Mouse (Mus musculus) lung, embryonic 15.5 days (tissue): ENCODE measurements around the gene Sh3pxd2b. TPM values are rescaled to one million over a fixed set of nuclear protein-coding genes. Genes with fewer than 3 reads are reported as not detected.

Source experiments
- ATAC-seq: fragments of 200-750 bp; cut with Nextera tagmentation; 2 replicates; pipeline ENCODE4 v1.8.0; 2017; ENCODE audit warnings: moderate number of reproducible peaks, borderline replicate concordance; ENCODE audit not compliant: low FRiP score, low TSS enrichment; ENCODE audit errors: extremely low read depth
- H3K27ac ChIP-seq: fragments of 300-500 bp; sonication (generic); 2 replicates; pipeline ENCODE4 v1.5.1; 2015; ENCODE audit warnings: moderate library complexity, mild to moderate bottlenecking, inconsistent platforms
- H3K27me3 ChIP-seq: fragments of 300-500 bp; sonication (generic); 2 replicates; pipeline ENCODE4 v1.6.1; 2015; ENCODE audit warnings: inconsistent platforms
- H3K36me3 ChIP-seq: fragments of 300-500 bp; sonication (generic); 2 replicates; pipeline ENCODE4 v1.6.1; 2015; ENCODE audit warnings: inconsistent platforms
- H3K4me1 ChIP-seq: fragments of 300-500 bp; sonication (generic); 2 replicates; pipeline ENCODE4 v1.6.1; 2015; ENCODE audit warnings: inconsistent platforms
- H3K4me2 ChIP-seq: fragments of 300-500 bp; sonication (generic); 2 replicates; pipeline ENCODE4 v1.6.1; 2015; ENCODE audit warnings: inconsistent platforms, mild to moderate bottlenecking, moderate library complexity
- H3K4me3 ChIP-seq: fragments of 300-500 bp; sonication (generic); 2 replicates; pipeline ENCODE4 v1.5.1; 2015; ENCODE audit warnings: mild to moderate bottlenecking, inconsistent platforms
- H3K9ac ChIP-seq: fragments of 300-500 bp; sonication (generic); 2 replicates; pipeline ENCODE4 v1.6.1; 2015; ENCODE audit warnings: inconsistent platforms
- H3K9me3 ChIP-seq: fragments of 300-500 bp; sonication (generic); 2 replicates; pipeline ENCODE4 v1.6.1; 2016; ENCODE audit warnings: inconsistent platforms
- WGBS: fragments of 180-500 bp; shearing (Covaris S2); methylation state at CpG from one replicate; pipeline ENCODE4 v1.1.7; 2015; 5-methylcytosine and 5-hydroxymethylcytosine counted together
- polyA plus RNA-seq: library from polyadenylated mRNA; unstranded; fragments of >200 nt; fragmentation: Nextera tagmentation; extraction: Ambion mirVana; gene quantifications from 2 replicates; pipeline ENCODE4 v1.2.1, GENCODE M21; 2015

The Sh3pxd2b gene
- polyA plus RNA-seq, 1 experiment from 2014 or later = 24.3 TPM

DNA sequence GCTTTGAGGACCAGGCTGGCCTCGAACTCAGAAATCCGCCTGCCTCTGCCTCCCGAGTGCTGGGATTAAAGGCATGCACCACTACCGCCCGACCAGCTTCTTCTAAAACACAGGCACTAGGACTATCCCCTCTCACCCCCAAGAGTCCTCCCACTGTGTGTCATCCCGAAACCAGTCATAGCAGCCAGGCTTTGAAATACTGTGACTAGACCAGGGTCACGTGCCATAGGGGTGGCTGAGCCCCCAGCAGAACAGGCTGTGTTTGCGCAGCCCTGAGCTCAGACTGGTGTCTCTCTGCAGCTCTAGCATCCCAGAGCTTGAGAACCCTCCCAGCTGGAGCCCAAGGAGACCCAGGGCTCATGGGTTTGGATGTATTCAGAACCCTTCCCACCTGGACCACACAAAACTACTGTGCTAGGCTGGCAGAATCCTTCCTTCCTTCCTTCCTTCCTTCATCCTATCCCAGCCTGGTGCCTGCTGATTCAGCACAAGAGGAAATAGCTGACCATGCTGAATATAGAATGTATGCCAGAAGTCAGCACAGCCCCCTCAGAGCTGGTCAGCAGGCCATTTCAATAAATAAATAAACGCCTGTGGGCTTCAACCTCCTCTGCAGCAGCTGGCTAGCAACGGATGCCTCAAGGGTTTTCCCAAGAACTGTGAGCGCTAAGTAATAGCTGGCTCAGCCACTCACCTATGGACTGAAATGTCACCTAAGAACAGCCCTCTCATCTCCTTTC lies 62.4 kb downstream of the Sh3pxd2b start:
- peak overlapping the region; percentile 62 for H3K27ac ChIP-seq
- H3K4me2 ChIP-seq = no peak overlapping the region
- H3K27me3 ChIP-seq = no peaks in the 10 kb centered on the region
- ATAC-seq = peak; percentile 60
- no peak overlapping the region for H3K4me3 ChIP-seq
- H3K9me3 ChIP-seq = no peaks in the 10 kb centered on the region
- no peak overlapping the region for H3K9ac ChIP-seq
- WGBS = 68% methylated on average over 11 of the region's 11 CpGs
- H3K4me1 ChIP-seq = peaks cover 19% of the 10 kb centered on the region
- peaks cover 66% of the 10 kb centered on the region for H3K36me3 ChIP-seq

DNA sequence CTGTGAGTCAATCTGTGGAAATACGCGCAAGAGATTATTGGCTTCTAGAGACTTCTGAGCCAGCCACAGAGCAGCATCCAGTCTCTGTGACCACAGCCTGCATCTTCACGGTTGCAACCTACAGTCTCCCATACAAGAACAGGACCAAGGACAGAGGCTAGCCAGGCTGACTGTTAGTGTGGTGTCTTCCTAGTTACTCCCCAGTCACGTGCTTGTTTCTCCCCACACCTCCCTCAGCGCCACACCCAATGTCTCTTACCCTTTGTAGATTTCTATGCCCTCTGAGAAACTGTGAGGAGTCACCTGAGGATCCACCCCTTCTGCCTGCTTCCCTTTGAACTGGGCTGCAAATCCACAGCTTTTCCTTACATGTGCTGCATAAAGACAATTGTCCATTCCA lies 72.4 kb downstream of the Sh3pxd2b start:
- H3K4me2 ChIP-seq = no peak overlapping the region
- H3K9me3 ChIP-seq = no peaks in the 10 kb centered on the region
- no peak overlapping the region for H3K4me3 ChIP-seq
- no peak for ATAC-seq
- no peaks in the 10 kb centered on the region for H3K27me3 ChIP-seq
- WGBS = 78% methylated on average over 5 of the region's 5 CpGs
- no peak overlapping the region for H3K27ac ChIP-seq
- no peak overlapping the region for H3K9ac ChIP-seq
- peaks cover 9% of the 10 kb centered on the region for H3K4me1 ChIP-seq
- H3K36me3 ChIP-seq = peaks cover 87% of the 10 kb centered on the region

DNA sequence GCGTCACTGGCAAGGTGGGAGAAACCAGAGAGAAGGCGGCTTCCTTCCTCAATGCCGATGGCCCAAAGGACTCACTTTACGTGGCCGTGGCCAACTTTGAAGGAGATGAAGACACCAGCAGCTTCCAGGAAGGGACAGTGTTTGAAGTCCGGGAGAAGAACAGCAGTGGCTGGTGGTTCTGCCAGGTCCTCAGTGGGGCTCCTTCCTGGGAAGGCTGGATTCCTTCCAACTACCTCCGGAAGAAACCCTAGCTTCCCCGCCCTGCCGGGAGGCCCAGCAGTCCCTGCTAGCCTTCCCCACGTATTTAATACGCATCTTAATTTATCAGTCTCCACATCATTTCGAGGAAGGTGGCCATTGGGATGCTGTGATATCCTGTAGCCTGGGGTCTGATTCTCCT lies 75.7 kb downstream of the Sh3pxd2b start:
- peaks cover 9% of the 10 kb centered on the region for H3K4me1 ChIP-seq
- no peak overlapping the region for H3K27ac ChIP-seq
- 56% methylated on average over 12 of the region's 12 CpGs for WGBS
- H3K36me3 ChIP-seq = peaks cover 65% of the 10 kb centered on the region
- no peak overlapping the region for H3K4me3 ChIP-seq
- no peaks in the 10 kb centered on the region for H3K27me3 ChIP-seq
- no peak for ATAC-seq
- H3K9me3 ChIP-seq = no peaks in the 10 kb centered on the region
- no peak overlapping the region for H3K4me2 ChIP-seq
- H3K9ac ChIP-seq = no peak overlapping the region

DNA sequence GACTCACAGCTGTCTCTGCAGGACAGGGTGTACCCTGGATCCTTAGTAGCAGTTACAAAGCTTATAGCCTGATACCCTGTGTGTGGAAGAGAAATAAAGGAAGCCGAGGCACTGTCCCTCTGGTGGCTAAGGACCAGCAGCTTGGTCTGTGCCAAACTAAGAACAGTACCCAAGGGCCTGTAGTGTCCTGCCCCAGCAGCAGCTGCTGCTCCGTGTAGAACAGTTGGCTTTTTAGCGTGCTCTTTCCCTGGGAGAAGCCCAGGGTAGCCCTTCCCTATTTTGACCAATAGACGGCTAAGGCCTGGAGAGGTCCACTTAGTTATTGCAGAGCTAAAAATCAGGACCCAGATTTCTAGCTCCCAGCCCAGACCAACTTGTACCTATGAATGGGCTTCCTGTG lies 77.0 kb downstream of the Sh3pxd2b start:
- Histone ChIP-seq H3K4me1 (peaks cover 9% of the 10 kb centered on the region), H3K4me2 (no peak overlapping the region), H3K27me3 (no peaks in the 10 kb centered on the region), H3K9ac (no peak overlapping the region), H3K9me3 (no peaks in the 10 kb centered on the region), H3K27ac (no peak overlapping the region), H3K36me3 (peaks cover 56% of the 10 kb centered on the region), H3K4me3 (no peak overlapping the region)
- ATAC-seq = no peak
- WGBS = 86% methylated on average over 4 of the region's 4 CpGs

DNA sequence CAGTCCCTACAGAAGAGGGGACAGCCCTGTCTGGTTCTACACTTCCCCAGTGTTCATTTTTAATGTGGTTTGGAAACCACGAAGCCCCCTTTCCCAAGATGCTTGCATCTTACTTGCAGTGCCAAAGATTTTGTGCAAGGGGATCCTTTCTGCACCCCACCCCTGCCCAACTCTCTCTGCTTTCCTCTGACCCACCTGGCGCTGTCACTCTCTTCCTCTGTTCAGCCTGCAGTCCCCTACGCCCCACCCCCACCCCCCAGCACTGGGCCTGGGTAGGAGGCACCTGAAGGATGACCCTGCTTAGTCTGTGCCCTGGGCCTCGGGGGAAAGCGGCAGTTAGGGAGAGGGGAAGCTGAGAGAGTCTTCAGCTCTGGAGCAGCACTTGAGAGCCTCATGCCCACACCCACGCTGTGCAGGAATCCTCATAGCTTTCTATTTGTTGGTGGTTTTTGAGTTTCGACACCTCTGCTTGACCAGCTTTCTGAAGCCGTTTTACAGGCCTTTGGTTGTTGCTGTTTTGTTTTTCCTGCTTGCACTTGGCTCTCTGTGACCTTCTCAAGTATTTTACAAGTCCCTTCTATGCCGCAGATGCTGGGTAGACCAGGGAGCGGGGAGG lies 77.5 kb downstream of the Sh3pxd2b start:
- peaks cover 9% of the 10 kb centered on the region for H3K4me1 ChIP-seq
- no peaks in the 10 kb centered on the region for H3K27me3 ChIP-seq
- H3K36me3 ChIP-seq = peaks cover 50% of the 10 kb centered on the region
- no peak overlapping the region for H3K27ac ChIP-seq
- ATAC-seq = no peak
- no peaks in the 10 kb centered on the region for H3K9me3 ChIP-seq
- H3K9ac ChIP-seq = no peak overlapping the region
- H3K4me2 ChIP-seq = no peak overlapping the region
- no peak overlapping the region for H3K4me3 ChIP-seq
- 68% methylated on average over 10 of the region's 10 CpGs for WGBS

DNA sequence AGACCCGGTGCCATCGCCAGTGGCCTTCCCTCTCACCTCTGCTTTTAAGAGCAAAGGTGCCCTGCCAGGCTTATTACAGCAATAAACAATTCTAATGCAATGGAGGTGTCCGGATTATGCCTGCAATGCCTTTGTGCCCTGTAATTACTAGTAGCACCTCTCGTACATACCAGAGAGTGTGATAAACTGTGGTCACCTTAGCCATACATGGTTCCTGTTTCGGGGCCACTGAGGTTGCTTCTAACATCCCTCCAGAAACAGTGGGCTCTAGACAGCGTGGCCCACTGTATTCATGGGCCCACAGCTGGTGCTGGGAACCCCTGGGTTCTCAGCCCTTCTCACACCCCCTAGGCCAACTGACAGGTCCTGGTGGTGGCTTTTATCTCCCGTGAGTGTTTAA lies 79.9 kb downstream of the Sh3pxd2b start:
- no peak for ATAC-seq
- WGBS = 75% methylated on average over 7 of the region's 7 CpGs
- Histone ChIP-seq H3K4me3 (no peak overlapping the region), H3K36me3 (peaks cover 27% of the 10 kb centered on the region), H3K9me3 (no peaks in the 10 kb centered on the region), H3K27ac (no peak overlapping the region), H3K4me2 (no peak overlapping the region), H3K4me1 (peaks cover 9% of the 10 kb centered on the region), H3K27me3 (no peaks in the 10 kb centered on the region), H3K9ac (no peak overlapping the region)

DNA sequence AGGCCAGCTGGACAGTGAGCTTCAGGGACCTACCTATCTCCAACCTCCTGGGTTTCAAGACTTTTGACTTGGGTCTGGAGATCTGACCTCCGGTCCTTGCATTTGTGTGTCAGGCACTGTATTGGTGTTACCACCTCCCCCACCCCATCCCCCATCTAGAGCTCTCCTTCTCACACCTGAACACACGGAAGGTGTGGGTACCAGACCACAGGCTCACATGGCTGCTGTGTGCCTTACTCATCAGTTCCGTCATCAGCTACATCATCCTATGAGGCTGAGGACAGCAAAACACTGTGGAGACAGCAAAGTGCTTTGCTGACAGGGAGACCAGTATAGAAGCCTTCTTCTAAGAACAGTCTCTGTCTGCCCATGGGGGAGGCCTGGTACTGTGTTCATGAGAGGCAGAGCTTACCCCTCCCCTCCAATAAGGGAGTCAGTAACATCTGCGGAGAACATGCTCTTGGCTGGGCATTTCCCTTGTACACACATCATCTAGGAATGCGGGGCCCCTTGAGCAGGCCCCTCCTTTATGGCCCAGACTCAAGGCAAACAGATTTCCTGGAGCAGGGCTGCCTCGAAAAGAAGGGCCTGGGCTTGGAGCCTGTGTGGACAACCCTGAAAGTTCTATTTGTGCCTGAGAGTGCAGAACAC lies 87.9 kb downstream of the Sh3pxd2b start:
- peaks cover 22% of the 10 kb centered on the region for H3K4me1 ChIP-seq
- no peak overlapping the region for H3K4me3 ChIP-seq
- no peak overlapping the region for H3K9ac ChIP-seq
- 35% methylated on average over 6 of the region's 6 CpGs for WGBS
- peak overlapping the region; percentile 77 for H3K27ac ChIP-seq
- H3K36me3 ChIP-seq = no peaks in the 10 kb centered on the region
- 0 out of 2 replicates have a peak overlapping the region, but pooled peaks have one; percentile 16 for H3K4me2 ChIP-seq
- H3K27me3 ChIP-seq = no peaks in the 10 kb centered on the region
- no peaks in the 10 kb centered on the region for H3K9me3 ChIP-seq
- ATAC-seq = peak; percentile 90

DNA sequence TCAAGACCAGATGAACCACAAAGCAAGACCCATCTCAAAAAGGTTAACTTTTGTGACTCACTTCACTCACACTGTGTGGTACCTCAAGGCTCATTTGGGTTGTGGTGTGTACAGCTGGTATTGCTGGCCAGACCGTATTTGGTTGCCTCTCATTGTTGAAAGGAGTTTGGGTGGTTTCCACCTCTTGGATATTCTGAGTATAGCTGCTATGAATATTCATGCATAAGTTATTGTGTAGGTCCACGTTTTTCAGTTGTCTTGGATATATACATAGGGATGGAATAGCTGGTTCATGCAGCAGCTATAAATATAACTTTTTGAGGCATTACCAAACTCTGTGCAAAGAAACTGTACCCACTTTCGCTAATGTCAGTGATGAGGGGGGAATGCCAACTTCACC lies 95.0 kb downstream of the Sh3pxd2b start:
- ATAC-seq = no peak
- H3K4me1 ChIP-seq = no peaks in the 10 kb centered on the region
- H3K4me3 ChIP-seq = no peak overlapping the region
- no peak overlapping the region for H3K9ac ChIP-seq
- H3K9me3 ChIP-seq = no peaks in the 10 kb centered on the region
- H3K27me3 ChIP-seq = no peaks in the 10 kb centered on the region
- no peaks in the 10 kb centered on the region for H3K36me3 ChIP-seq
- no peak overlapping the region for H3K4me2 ChIP-seq
- H3K27ac ChIP-seq = no peak overlapping the region
- 75% methylated on average over 3 of the region's 3 CpGs for WGBS

DNA sequence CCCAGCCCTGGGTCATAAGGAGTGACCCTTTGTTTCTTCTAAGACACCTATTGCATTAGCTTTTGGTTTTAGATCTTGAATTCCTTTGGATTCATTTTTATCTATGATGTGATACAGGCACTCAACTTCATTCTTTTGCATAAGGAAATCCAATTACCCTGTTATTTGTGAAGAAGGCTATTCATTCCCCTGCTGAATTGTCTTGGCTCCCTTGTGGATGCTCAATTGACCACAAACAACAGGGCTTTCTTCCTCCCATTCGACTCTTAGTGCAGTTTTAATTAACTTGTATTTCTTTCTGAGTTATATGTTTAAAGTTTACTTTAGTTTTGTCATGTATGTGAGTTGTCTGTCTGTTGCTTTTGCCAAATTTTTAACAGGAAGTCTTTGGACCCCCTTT lies 96.6 kb downstream of the Sh3pxd2b start:
- ATAC-seq = no peak
- no peak overlapping the region for H3K4me3 ChIP-seq

DNA sequence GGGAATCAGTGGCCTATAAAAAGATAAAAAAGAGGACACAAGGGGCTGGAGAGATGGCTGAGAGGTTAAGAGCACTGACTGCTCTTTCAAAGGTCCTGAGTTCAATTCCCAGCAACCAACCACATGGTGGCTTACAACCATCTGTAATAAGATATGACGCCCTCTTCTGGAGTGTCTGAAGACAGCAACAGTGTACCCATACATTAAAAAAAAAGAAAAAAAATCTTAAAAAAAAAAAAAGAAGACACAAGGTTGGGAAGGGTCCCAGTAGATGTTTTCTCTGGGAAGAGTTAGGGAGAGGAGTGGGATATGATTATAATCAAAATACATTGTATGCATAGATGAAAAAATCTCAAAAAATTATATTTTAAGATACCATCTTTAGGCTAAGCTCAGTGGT lies 97.5 kb downstream of the Sh3pxd2b start:
- Histone ChIP-seq H3K9ac (no peak overlapping the region), H3K27ac (no peak overlapping the region), H3K4me3 (no peak overlapping the region), H3K27me3 (no peaks in the 10 kb centered on the region), H3K36me3 (no peaks in the 10 kb centered on the region), H3K9me3 (no peaks in the 10 kb centered on the region), H3K4me1 (no peaks in the 10 kb centered on the region), H3K4me2 (no peak overlapping the region)
- no peak for ATAC-seq
- 84% methylated on average over 1 of the region's 1 CpGs for WGBS

More for the DNA sequence above, 96.6 kb downstream of the Sh3pxd2b start:
- Histone ChIP-seq H3K9ac (no peak overlapping the region), H3K9me3 (no peaks in the 10 kb centered on the region), H3K27ac (no peak overlapping the region), H3K36me3 (no peaks in the 10 kb centered on the region), H3K27me3 (no peaks in the 10 kb centered on the region), H3K4me1 (no peaks in the 10 kb centered on the region), H3K4me2 (no peak overlapping the region)
- WGBS = 49% methylated on average over 1 of the region's 1 CpGs

DNA sequence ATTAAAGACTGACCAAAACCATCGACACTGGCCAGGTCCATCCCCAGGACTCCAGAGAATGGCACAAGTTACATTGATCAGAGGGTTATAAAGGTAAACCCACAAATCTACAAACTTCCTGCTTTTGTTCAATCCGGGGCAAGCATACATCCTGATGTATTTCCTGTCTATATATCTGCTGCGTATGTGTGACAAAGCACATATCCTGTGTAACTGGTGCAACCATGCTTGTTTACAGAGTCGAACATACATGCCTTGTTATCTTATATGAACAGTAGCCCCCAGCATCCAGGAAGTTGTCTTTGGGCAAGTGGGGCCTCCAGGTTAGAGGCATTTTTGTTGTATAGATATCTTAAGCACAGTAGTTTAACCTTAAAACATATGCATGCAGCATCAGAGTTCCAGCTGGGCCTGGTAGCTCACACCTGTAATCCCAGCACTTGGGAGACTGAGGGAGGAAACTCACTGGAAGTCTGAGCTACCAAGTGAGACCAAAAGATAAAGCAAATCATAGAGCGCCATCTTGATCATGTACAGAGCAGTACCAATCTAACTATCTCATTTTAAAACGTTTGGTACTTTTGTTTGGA lies 98.1 kb downstream of the Sh3pxd2b start:
- WGBS = 67% methylated on average over 6 of the region's 6 CpGs
- no peak for ATAC-seq
- Histone ChIP-seq H3K9me3 (no peaks in the 10 kb centered on the region), H3K9ac (no peak overlapping the region), H3K4me3 (no peak overlapping the region), H3K36me3 (no peaks in the 10 kb centered on the region), H3K4me2 (no peak overlapping the region), H3K4me1 (no peaks in the 10 kb centered on the region), H3K27me3 (no peaks in the 10 kb centered on the region), H3K27ac (no peak overlapping the region)

DNA sequence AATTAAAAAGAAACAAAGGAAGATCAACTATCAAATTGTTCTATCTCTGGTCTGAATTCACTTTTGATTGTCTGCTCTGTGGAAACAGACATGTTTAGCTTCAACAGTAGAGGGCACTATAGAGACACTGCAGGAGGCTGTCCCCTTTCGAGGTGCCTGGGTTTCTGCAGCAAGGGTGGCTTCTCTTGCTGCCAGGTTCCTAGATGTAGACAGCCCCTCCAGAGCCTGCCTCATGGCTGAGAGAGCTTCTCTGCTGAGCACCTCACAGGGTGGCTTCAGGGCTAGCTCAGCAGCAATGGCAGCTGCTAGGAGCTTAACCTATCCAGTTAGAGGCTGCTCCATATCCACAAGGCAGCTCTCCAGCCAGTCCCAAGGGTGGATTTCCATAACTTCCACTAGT lies 102.6 kb downstream of the Sh3pxd2b start:
- 0% methylated on average over 1 of the region's 1 CpGs for WGBS
- H3K4me1 ChIP-seq = peaks cover 5% of the 10 kb centered on the region; the same call in 1 of the 2 replicates

More for the DNA sequence above, 102.6 kb downstream of the Sh3pxd2b start:
- H3K4me3 ChIP-seq = no peak overlapping the region
- no peak overlapping the region for H3K27ac ChIP-seq
- ATAC-seq = no peak
- no peak overlapping the region for H3K4me2 ChIP-seq
- H3K36me3 ChIP-seq = no peaks in the 10 kb centered on the region
- no peak overlapping the region for H3K9ac ChIP-seq
- H3K9me3 ChIP-seq = no peaks in the 10 kb centered on the region
- H3K27me3 ChIP-seq = no peaks in the 10 kb centered on the region
